Mouse (Mus musculus) left cerebral cortex, adult 11 months (tissue): ENCODE measurements at regions not wholly inside any gene's neighbourhood (a gene's known extent, or its start where the extent isn't known, plus 50 kb on each side); places are given as distances from the start of the nearest gene placed in this dataset.

Source experiments
- DNase-seq: peaks from one replicate; pipeline ENCODE4 v3.0.0; 2022; ENCODE audit warnings: low spot score

- no peak for DNase-seq
Measured at GRCm38 (mm10) chr16:73435726-73436125, 975.9 kb downstream of the Robo2 start.

GRCm38 (mm10) chr16:73424851-73425250 lies 986.8 kb downstream of the Robo2 start:
- no peak for DNase-seq

- no peak for DNase-seq
Measured at GRCm38 (mm10) chr16:73424311-73424710, 987.3 kb downstream of the Robo2 start.

- no peak for DNase-seq
Measured at GRCm38 (mm10) chr16:73404509-73404908, 1007.1 kb downstream of the Robo2 start.

GRCm38 (mm10) chr16:73404099-73404498 lies 1007.5 kb downstream of the Robo2 start:
- no peak for DNase-seq

- DNase-seq: no peak
Measured at GRCm38 (mm10) chr16:73379056-73379455, 1032.6 kb downstream of the Robo2 start.

GRCm38 (mm10) chr16:73374608-73375165 lies 1036.9 kb downstream of the Robo2 start:
- no peak for DNase-seq

GRCm38 (mm10) chr16:73368607-73369233 lies 1042.9 kb downstream of the Robo2 start:
- no peak for DNase-seq

- no peak for DNase-seq
Measured at GRCm38 (mm10) chr16:73367926-73368325, 1043.7 kb downstream of the Robo2 start.

GRCm38 (mm10) chr16:73367226-73367840 lies 1044.3 kb downstream of the Robo2 start:
- DNase-seq: no peak

- DNase-seq: no peak
Measured at GRCm38 (mm10) chr16:73350698-73351097, 1042.6 kb downstream of the Robo1 start.

GRCm38 (mm10) chr16:73343941-73344340 lies 1035.8 kb downstream of the Robo1 start:
- no peak for DNase-seq

- no peak for DNase-seq
Measured at GRCm38 (mm10) chr16:73343531-73343930, 1035.4 kb downstream of the Robo1 start.

- DNase-seq: no peak
Measured at GRCm38 (mm10) chr16:73317644-73318043, 1009.5 kb downstream of the Robo1 start.

GRCm38 (mm10) chr16:73310096-73310495 lies 1002.0 kb downstream of the Robo1 start:
- DNase-seq: no peak

- no peak for DNase-seq
Measured at GRCm38 (mm10) chr16:73279951-73280350, 971.8 kb downstream of the Robo1 start.

- DNase-seq: no peak
Measured at GRCm38 (mm10) chr16:73259691-73260090, 951.6 kb downstream of the Robo1 start.

GRCm38 (mm10) chr16:73259283-73259682 lies 951.2 kb downstream of the Robo1 start:
- no peak for DNase-seq

- DNase-seq: no peak
Measured at GRCm38 (mm10) chr16:73245073-73245590, 937.0 kb downstream of the Robo1 start.

GRCm38 (mm10) chr16:73230599-73230998 lies 922.5 kb downstream of the Robo1 start:
- DNase-seq: no peak

GRCm38 (mm10) chr16:73217555-73217954 lies 909.4 kb downstream of the Robo1 start:
- DNase-seq: no peak

- DNase-seq: no peak
Measured at GRCm38 (mm10) chr16:73203542-73203941, 895.4 kb downstream of the Robo1 start.

- DNase-seq: no peak
Measured at GRCm38 (mm10) chr16:73200991-73201390, 892.9 kb downstream of the Robo1 start.
